Mouse (Mus musculus) induced T-regulatory cell, adult 2 months (primary cell): ENCODE measurements around the gene Ly6g5b.

Experiments
- DNase-seq: peaks from one replicate; pipeline ENCODE4 v3.0.0-alpha.2; 2012; ENCODE audit warnings: low read depth

Ly6g5b gene

GRCm38 (mm10) chr17:35115046-35116019, at the start of gene Ly6g5b:
Gene Ly6g5b, minus strand, starts transcription at chr17:35115428.
- DNase-seq, result peak; percentile 73

- no peak for DNase-seq
Measured at GRCm38 (mm10) chr17:35164218-35164567, 49.0 kb upstream of the Ly6g5b start.

- peak; percentile 57 for DNase-seq
Measured at GRCm38 (mm10) chr17:35163326-35164081, 48.3 kb upstream of the Ly6g5b start.

GRCm38 (mm10) chr17:35162730-35163129, 47.5 kb upstream of the Ly6g5b start:
- no peak for DNase-seq

GRCm38 (mm10) chr17:35162121-35162520, 46.9 kb upstream of the Ly6g5b start:
- peak; percentile 42 for DNase-seq

- no peak for DNase-seq
Measured at GRCm38 (mm10) chr17:35161421-35161820, 46.2 kb upstream of the Ly6g5b start.

GRCm38 (mm10) chr17:35159638-35160037, 44.4 kb upstream of the Ly6g5b start:
- no peak for DNase-seq

- no peak for DNase-seq
Measured at GRCm38 (mm10) chr17:35158850-35159593, 43.8 kb upstream of the Ly6g5b start.

- no peak for DNase-seq
Measured at GRCm38 (mm10) chr17:35157661-35158175, 42.5 kb upstream of the Ly6g5b start.

- no peak for DNase-seq
Measured at GRCm38 (mm10) chr17:35157254-35157653, 42.0 kb upstream of the Ly6g5b start.

- DNase-seq, result no peak
Measured at GRCm38 (mm10) chr17:35156461-35157200, 41.4 kb upstream of the Ly6g5b start.

- DNase-seq, result no peak
Measured at GRCm38 (mm10) chr17:35155451-35155850, 40.2 kb upstream of the Ly6g5b start.

- no peak for DNase-seq
Measured at GRCm38 (mm10) chr17:35154616-35155015, 39.4 kb upstream of the Ly6g5b start.

GRCm38 (mm10) chr17:35153931-35154330, 38.7 kb upstream of the Ly6g5b start:
- DNase-seq, result no peak

- DNase-seq, result no peak
Measured at GRCm38 (mm10) chr17:35153077-35153476, 37.8 kb upstream of the Ly6g5b start.

GRCm38 (mm10) chr17:35152121-35152520, 36.9 kb upstream of the Ly6g5b start:
- DNase-seq, result no peak

GRCm38 (mm10) chr17:35147922-35148639, 32.9 kb upstream of the Ly6g5b start:
- no peak for DNase-seq

GRCm38 (mm10) chr17:35147348-35147747, 32.1 kb upstream of the Ly6g5b start:
- no peak for DNase-seq

GRCm38 (mm10) chr17:35146139-35146538, 30.9 kb upstream of the Ly6g5b start:
- no peak for DNase-seq

GRCm38 (mm10) chr17:35141971-35142370, 26.7 kb upstream of the Ly6g5b start:
- no peak for DNase-seq
